Mouse (Mus musculus) erythroblast, embryonic 14.5 days (primary cell): ENCODE data around the gene Bmp8a.

Source experiments
- GATA1 ChIP-seq: IDR thresholded peaks from 2 replicates; pipeline ENCODE4 v1.6.1; 2012; ENCODE audit warnings: low read length, inconsistent platforms, mixed read lengths
- TAL1 ChIP-seq: IDR thresholded peaks from 3 replicates; pipeline ENCODE4 v1.6.1; 2012; ENCODE audit warnings: low read length, inconsistent platforms, mixed read lengths

- TF ChIP-seq GATA1 (no peak), TAL1 (no peak)
Observed at GRCm38 (mm10) chr4:123298226-123298625, 44.8 kb downstream of the Bmp8a start.
